Mouse (Mus musculus): ENCODE measurements around the gene Rab1a. TPM values are rescaled to one million over a fixed set of nuclear protein-coding genes. Genes with fewer than 3 reads are reported as not detected.

Rab1a gene
- polyA plus RNA-seq, 1 experiment, result 96.8 TPM

GRCm38 (mm10) chr11:20249296-20250110 is 48.3 kb downstream of the Rab1a start, which contains the start of gene Cep68:
Gene Cep68, minus strand, starts transcription at chr11:20249429.
- Histone ChIP-seq H3K79me3 (ENCODE audit: low read depth) (peaks cover 30% of the 10 kb centered on the region), H3K27me3 (ENCODE audit: control insufficient read depth, insufficient read depth, insufficient read length) (no peaks in the 10 kb centered on the region), H3K4me3 (ENCODE audit: insufficient read depth, poor library complexity, severe bottlenecking) (peak within 1 kb of the TSS; percentile 82), H3K79me2 (ENCODE audit: control insufficient read depth, insufficient read depth) (peaks cover 46% of the 10 kb centered on the region), H3K36me3 (ENCODE audit: control insufficient read depth, insufficient read depth) (peaks cover 13% of the 10 kb centered on the region), H3ac (ENCODE audit: control insufficient read depth, insufficient read length, low read depth) (peak within 1 kb of the TSS; percentile 84)
- TF ChIP-seq FOSL1 (IDR thresholded peaks at IDR 0.05; ENCODE audit: insufficient read depth, low read length, poor library complexity, severe bottlenecking), result no peak
- TF ChIP-seq CEBPB (IDR thresholded peaks at IDR 0.05; ENCODE audit: low read depth), result no peak
- no peak for TF ChIP-seq CTCF (IDR thresholded peaks at IDR 0.05; ENCODE audit: control insufficient read depth, insufficient read depth, insufficient read length)
- TF ChIP-seq MAX (IDR thresholded peaks at IDR 0.05), result no peak
- TF ChIP-seq MYOG (IDR thresholded peaks at IDR 0.05; ENCODE audit: control insufficient read depth, extremely low read depth, insufficient read length), result no peak
- TF ChIP-seq MYOD1 (IDR thresholded peaks at IDR 0.05; ENCODE audit: control insufficient read depth, insufficient read length, low read depth), result no peak
- no peak for TF ChIP-seq USF1 (IDR thresholded peaks at IDR 0.05; ENCODE audit: low read depth)

DNA sequence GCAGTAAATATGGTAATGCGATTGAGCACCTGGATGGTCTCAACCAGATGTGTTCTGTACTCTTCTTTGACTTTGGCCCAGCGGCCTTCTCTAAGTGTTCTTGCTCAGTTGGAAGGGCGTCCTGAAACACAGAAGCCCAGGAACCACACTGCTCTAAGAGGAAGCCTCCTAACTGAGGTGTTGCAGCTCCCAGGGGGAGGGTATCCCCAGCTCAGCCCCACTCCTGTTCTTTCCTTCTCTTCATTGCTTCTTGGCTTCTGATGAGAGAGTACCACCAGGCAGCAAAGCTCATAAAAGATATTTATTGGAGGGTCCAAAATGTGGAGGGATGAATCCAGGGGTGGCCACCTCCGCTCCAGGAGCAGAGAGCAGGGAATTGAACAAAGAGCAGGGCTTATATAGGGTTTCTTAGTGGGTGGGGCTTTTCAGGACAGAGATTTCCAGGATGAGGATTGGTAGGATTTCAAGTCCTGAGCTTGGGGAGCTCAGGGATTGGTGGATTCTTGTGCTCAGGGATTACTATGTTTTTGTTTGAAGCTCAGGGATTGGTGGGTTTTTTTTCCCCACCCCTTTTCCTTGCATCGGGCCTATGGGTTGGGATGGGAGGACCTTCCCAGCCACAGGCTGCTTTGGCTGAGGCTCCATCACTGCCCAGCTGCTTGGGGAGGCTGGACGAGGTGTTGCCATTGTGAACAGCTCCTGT is 49.4 kb downstream of the Rab1a start:
- H3K79me3 ChIP-seq (ENCODE audit: low read depth), result peaks cover 20% of the 10 kb centered on the region
- H3K79me2 ChIP-seq (ENCODE audit: control insufficient read depth, insufficient read depth), result peaks cover 35% of the 10 kb centered on the region
- no peak overlapping the region for H3ac ChIP-seq (ENCODE audit: control insufficient read depth, insufficient read length, low read depth)
- no peaks in the 10 kb centered on the region for H3K27me3 ChIP-seq (ENCODE audit: control insufficient read depth, insufficient read depth, insufficient read length)
- H3K4me3 ChIP-seq (ENCODE audit: insufficient read depth, poor library complexity, severe bottlenecking), result no peak overlapping the region
- TF ChIP-seq FOSL1 (IDR thresholded peaks at IDR 0.05; ENCODE audit: insufficient read depth, low read length, poor library complexity, severe bottlenecking), result no peak
- TF ChIP-seq USF1 (IDR thresholded peaks at IDR 0.05; ENCODE audit: low read depth), result no peak
- TF ChIP-seq MYOG (IDR thresholded peaks at IDR 0.05; ENCODE audit: control insufficient read depth, extremely low read depth, insufficient read length), result no peak
- TF ChIP-seq MYOD1 (IDR thresholded peaks at IDR 0.05; ENCODE audit: control insufficient read depth, insufficient read length, low read depth), result no peak
- TF ChIP-seq MAX (IDR thresholded peaks at IDR 0.05), result no peak
- no peak for TF ChIP-seq CEBPB (IDR thresholded peaks at IDR 0.05; ENCODE audit: low read depth)
- TF ChIP-seq CTCF (IDR thresholded peaks at IDR 0.05; ENCODE audit: control insufficient read depth, insufficient read depth, insufficient read length), result no peak
- peaks cover 5% of the 10 kb centered on the region for H3K36me3 ChIP-seq (ENCODE audit: control insufficient read depth, insufficient read depth)

GRCm38 (mm10) chr11:20253088-20253487 is 51.9 kb downstream of the Rab1a start:
- Histone ChIP-seq H3K79me3 (ENCODE audit: low read depth) (peaks cover 2% of the 10 kb centered on the region), H3K36me3 (ENCODE audit: control insufficient read depth, insufficient read depth) (no peaks in the 10 kb centered on the region), H3K27me3 (ENCODE audit: control insufficient read depth, insufficient read depth, insufficient read length) (no peaks in the 10 kb centered on the region), H3K4me3 (ENCODE audit: insufficient read depth, poor library complexity, severe bottlenecking) (no peak overlapping the region), H3K79me2 (ENCODE audit: control insufficient read depth, insufficient read depth) (peaks cover 11% of the 10 kb centered on the region), H3ac (ENCODE audit: control insufficient read depth, insufficient read length, low read depth) (no peak overlapping the region)
- TF ChIP-seq MYOG (IDR thresholded peaks at IDR 0.05; ENCODE audit: control insufficient read depth, extremely low read depth, insufficient read length) (no peak), CEBPB (IDR thresholded peaks at IDR 0.05; ENCODE audit: low read depth) (peak; percentile 86)

DNA sequence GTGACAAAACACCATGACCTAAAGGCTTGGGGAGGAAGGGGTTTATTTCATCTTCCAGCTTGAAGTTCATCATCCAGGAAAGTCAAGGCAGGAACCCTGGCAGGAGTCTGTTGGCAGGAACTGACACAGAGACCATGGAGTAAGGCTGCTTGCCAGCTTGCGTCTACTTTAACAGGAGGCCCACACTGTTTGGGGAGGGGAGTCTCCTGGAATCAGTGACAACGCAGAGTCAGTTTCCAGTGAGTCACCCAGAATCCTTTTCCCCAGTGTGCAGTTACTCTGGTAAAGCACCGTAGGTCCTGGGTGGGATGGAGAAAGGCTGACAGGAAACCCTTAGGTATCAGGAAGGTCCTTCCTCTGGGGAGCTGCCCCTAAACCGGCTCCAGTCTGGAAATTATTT is 53.6 kb downstream of the Rab1a start:
- Histone ChIP-seq H3ac (ENCODE audit: control insufficient read depth, insufficient read length, low read depth) (no peak overlapping the region), H3K36me3 (ENCODE audit: control insufficient read depth, insufficient read depth) (no peaks in the 10 kb centered on the region), H3K79me3 (ENCODE audit: low read depth) (peaks cover 1% of the 10 kb centered on the region), H3K79me2 (ENCODE audit: control insufficient read depth, insufficient read depth) (no peaks in the 10 kb centered on the region), H3K27me3 (ENCODE audit: control insufficient read depth, insufficient read depth, insufficient read length) (no peaks in the 10 kb centered on the region), H3K4me3 (ENCODE audit: insufficient read depth, poor library complexity, severe bottlenecking) (no peak overlapping the region)
- TF ChIP-seq MYOD1 (IDR thresholded peaks at IDR 0.05; ENCODE audit: control insufficient read depth, insufficient read length, low read depth) (no peak), MYOG (IDR thresholded peaks at IDR 0.05; ENCODE audit: control insufficient read depth, extremely low read depth, insufficient read length) (no peak), MAX (IDR thresholded peaks at IDR 0.05) (no peak), CTCF (IDR thresholded peaks at IDR 0.05; ENCODE audit: control insufficient read depth, insufficient read depth, insufficient read length) (no peak), CEBPB (IDR thresholded peaks at IDR 0.05; ENCODE audit: low read depth) (no peak), FOSL1 (IDR thresholded peaks at IDR 0.05; ENCODE audit: insufficient read depth, low read length, poor library complexity, severe bottlenecking) (no peak), USF1 (IDR thresholded peaks at IDR 0.05; ENCODE audit: low read depth) (no peak)

DNA sequence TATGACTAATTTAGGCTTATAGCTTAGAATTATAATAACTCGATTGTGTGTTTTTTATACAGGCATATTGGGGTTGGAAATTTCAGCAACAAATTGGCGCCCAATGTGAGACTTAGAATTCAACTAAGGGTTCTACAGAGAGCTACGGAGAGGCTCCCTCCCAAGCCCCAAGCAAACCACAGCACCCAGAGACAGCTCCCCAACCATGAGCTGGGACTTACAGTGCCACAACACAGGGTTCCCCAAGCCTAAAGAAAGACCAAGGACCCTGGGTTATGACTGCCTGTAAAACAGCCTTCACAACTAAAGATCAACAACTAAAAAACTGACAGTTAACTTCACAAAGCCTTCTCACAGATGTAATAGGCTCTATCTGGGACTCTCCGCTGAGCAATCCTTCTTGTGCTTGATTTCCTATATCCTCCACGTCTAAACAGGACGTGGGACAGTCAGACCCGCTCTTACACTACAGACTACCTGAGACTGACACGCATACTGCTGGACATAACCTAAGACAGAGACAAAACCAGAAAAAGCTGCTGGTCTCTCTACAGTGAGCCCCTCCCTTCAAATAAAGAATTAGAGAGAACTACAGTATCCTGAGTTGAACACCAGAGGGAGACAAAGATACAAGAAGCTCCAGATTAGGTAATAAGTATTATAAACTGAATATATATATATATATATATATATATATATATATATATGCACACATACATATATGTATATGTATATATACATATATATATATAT is 61.6 kb downstream of the Rab1a start:
- Histone ChIP-seq H3K27me3 (ENCODE audit: control insufficient read depth, insufficient read depth, insufficient read length) (no peaks in the 10 kb centered on the region), H3K79me2 (ENCODE audit: control insufficient read depth, insufficient read depth) (no peaks in the 10 kb centered on the region), H3K4me3 (ENCODE audit: insufficient read depth, poor library complexity, severe bottlenecking) (no peak overlapping the region), H3K79me3 (ENCODE audit: low read depth) (no peaks in the 10 kb centered on the region), H3K36me3 (ENCODE audit: control insufficient read depth, insufficient read depth) (no peaks in the 10 kb centered on the region), H3ac (ENCODE audit: control insufficient read depth, insufficient read length, low read depth) (no peak overlapping the region)
- no peak for TF ChIP-seq MAX (IDR thresholded peaks at IDR 0.05)
- no peak for TF ChIP-seq FOSL1 (IDR thresholded peaks at IDR 0.05; ENCODE audit: insufficient read depth, low read length, poor library complexity, severe bottlenecking)
- TF ChIP-seq CTCF (IDR thresholded peaks at IDR 0.05; ENCODE audit: control insufficient read depth, insufficient read depth, insufficient read length), result no peak
- no peak for TF ChIP-seq CEBPB (IDR thresholded peaks at IDR 0.05; ENCODE audit: low read depth)
- TF ChIP-seq USF1 (IDR thresholded peaks at IDR 0.05; ENCODE audit: low read depth), result no peak
- no peak for TF ChIP-seq MYOD1 (IDR thresholded peaks at IDR 0.05; ENCODE audit: control insufficient read depth, insufficient read length, low read depth)
- no peak for TF ChIP-seq MYOG (IDR thresholded peaks at IDR 0.05; ENCODE audit: control insufficient read depth, extremely low read depth, insufficient read length)
